Mouse (Mus musculus): ENCODE data around the gene Diaph2. TPM values are rescaled to one million over a fixed set of nuclear protein-coding genes. Genes with fewer than 3 reads are reported as not detected.
"Not testable (repeated sequence)": the region's sequence is repeated elsewhere in the genome, so short reads cannot be mapped to it uniquely, and the experiment has no call there.

The Diaph2 gene
- total RNA-seq, 2 experiments from 2014 or later: 24.9 to 28.7 TPM

DNA sequence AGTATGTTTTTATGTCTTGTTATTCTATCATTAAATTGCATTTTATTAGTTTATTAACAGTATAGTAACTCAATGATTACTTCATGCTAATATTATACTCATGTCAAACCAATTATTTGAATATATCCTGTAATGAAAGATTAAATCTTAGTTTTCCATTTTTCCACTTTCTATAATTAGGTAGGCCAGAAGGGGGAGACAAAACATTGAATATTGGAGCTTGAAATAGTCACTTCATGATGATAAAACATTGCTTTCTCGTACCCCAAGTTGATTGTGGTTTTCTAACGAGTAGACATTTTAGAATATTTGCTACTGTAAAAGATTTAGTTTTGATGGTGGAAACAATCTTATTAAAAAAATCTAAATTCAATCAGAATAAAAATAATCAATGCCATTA, 82.4 kb downstream of the Diaph2 start:
- DNase-seq: no peak

DNA sequence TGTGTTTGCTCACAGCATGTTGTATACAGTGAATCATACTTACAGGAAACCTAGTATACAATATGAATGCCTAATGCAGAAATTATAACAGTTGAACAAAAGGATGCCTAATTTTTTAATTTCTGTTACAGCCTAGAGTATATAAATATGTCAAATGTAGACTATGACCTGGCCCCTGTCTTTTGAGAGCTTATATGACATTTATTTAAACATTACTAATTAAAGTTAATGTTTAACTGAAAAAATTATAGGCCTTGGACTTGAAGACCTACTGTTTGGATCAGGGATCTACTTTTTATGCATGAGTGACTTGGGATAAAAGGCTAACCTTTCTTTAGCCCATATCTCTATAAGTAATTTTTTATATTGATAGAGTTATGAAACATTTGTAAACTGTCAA, 84.3 kb downstream of the Diaph2 start:
- DNase-seq: no peak

DNA sequence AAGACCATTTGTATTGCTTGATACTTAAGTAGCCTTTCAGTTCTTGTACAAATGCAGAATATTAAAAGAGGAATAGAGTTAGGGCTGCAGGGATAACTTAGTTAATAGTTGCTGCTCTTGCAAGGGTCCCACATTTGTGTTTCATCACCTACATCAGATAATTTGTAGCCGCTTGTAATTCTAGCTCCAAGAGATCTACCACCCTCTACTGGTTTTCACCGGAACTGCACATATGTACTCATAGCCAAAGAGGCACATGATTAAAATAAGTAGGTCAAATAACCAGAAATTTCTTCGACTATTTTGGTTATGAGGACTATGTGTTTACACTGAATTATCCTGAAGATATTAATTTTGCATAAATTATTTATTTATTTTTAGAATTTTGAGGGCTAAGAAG, 134.9 kb downstream of the Diaph2 start:
- DNase-seq: no peak

DNA sequence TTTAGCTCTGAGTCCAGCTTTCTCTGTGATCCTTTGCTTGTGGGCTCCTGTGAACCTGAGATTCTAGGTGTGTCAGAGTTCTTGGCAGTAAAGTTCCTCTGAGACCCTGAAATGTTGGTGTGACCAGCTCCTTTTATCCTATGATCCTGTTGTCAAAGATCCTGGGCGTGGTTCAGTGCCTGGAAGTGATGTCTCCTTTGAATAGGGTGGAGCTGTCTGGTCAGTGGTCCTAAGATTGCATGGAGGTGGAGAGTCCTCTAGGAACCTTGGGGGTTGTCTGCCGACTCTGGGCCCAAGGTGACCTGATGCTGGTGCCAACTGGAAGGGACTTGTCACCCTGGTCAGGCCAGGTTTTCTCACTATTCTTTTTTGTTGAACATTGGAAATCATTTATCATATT, 176.3 kb downstream of the Diaph2 start:
- DNase-seq: no peak

DNA sequence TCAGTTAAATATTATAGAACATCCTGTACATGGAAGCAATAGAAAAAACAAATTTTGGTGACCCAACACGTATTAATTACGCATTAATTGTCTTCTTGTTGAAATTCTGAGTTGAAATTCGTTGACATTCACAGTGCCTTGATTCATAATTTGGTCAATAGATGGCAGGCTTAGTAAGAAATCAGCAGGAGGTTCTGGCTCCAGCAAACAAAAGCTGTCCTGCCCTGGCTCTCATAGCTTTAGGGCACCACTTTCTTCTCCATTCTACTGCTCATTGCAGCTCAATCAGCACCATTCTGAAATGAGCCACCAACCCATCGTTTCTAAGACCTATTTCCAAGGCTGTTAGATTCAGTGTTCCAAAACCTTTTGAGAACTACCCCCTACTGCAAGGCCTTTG, 225.3 kb downstream of the Diaph2 start:
- DNase-seq: no peak

DNA sequence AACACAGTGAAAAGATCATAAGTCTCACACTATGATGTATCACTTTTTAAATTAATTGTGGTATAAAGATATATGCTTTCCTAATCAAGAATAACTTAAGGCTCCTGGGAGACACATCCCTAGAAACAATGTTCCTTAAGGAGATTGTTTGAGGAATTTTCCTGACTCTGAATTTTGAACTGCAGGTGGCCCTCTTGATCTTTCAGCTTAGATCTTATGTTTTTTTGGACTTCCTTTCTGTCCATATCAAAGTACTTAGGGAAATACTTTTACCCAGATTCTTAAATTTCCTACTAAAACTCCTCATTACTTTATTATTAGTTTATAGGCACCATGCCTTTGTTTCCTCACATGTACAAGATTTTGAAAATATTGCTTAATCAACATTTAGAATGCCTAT, 258.7 kb downstream of the Diaph2 start:
- DNase-seq: no peak

DNA sequence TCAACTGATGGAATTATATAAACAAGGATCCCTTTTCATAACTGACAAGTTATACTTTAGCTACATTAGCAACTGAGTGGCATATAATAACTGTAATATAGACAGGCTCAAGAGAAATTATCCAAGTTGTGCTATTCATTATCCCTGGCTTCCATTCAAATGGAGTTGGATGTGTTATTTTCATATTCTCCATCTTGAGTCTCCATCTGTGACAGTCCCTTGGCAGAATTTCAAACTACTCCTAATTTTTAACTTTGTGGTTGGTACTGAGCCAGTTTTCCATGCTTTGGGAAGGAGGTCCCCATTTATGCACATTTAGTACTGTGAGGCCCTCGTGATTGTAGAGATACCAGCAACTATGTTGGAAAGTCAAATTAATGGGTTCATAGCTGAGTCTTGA, 270.2 kb downstream of the Diaph2 start:
- DNase-seq: no peak

DNA sequence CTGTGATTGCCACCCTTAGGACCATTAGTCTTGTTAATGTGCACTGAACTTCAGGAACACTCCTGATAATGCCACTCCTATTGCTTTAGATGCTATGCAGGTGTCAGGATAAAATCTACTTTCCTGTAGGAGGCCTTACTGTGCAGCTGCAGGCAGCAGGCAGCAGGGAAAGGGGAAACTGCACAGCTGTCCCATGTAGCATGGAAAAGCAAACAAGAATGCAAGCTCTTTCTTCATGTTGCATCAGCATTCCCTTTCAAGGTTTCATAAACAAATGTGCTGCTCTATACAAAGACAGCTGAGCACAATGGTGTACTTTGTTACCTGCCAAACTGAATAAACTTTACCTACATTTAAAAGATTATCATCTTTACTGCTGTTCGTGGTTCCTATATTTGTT, 295.0 kb downstream of the Diaph2 start:
- no peak for DNase-seq

DNA sequence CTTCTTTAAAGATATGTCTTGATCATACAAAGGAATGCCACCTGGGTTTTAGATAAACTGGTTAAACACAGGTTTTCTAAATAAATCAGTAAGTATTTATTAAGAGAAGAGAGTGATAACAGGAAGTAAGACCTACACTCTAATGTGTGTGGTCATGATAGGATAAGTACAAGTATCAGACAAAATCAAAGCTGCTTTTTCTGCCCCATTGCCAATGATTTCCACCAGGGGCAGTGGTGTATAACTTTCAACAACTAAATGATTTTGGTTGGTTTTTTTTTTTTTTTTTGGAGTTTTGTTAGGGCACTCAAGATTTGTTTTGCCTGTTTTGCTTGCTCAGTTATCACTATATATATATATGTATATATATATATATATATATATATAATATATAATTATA, 399.7 kb downstream of the Diaph2 start:
- DNase-seq: no peak

DNA sequence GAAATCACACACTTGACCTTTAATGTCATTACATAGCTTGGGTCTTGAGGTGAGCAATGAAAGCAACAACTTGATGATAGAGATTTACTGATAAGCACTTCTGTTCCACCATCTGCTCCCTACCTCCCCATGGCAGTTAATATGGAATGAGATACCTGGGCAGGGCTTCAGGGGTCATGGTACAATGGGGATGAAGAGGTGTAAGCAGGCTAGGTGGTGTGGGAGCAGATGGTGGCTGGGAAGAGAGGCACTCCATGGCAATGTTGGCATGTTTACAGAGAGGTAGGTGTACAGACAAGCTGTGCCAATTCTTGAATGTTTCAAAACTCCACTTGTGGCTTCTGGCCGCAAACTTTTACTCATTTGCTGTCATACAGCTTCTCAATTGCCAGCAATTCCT, 402.6 kb downstream of the Diaph2 start:
- DNase-seq: no peak

DNA sequence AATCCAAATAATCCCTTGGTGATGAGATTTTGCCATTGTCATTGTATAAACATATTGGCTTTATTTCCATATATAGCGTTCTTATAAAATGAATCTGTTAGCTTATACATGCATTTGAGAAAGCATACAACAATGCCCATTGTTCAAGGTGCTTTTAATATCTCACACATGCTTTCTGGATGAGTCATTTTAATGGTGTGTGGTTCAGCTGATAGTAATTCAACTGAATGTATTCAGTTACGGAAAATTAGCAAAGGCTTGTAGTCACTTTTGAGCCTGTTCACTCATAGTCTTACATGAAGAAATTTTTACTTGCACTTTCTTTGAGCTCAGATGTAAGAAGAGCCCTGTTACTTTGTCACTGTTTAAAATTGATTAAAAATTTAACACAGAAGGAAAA, 423.6 kb downstream of the Diaph2 start:
- no peak for DNase-seq

DNA sequence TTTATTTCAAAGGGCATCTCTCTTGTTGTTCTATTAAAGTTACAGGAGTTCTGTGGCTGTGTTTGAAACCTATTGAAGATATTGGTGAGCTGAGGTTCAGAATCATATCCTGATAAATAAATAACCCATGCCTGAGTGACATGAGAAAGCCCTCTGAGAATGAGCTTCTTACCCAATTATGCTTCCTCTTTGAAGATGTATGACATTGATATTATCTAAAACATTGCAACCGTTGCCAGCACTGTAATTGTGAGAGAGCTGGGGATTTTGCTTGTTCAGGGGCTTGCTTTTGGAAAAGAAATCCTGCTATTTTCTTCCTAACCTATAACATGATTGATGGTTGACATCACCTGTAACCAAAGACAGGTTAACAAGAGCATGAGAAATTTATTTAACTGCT, 438.3 kb downstream of the Diaph2 start:
- DNase-seq: no peak

DNA sequence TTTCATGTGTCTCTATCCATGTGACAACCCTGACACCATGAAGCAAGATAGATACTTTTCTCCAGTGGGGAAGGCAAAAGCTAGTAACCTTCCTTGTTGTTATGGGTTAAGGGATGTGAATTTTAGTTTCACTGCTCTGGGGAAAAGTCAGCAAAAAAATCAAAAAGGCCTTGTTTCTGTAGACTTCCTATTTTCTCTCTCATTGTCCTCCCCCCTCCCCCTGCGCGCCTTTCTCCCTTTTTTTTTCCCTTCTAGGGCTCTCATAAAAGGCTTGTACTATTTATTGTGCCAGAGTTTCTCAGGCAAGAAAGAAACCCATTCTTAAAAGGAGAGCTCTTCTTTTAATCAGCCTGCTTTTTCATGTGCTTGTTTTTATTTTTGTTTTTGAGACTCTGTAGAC, 438.9 kb downstream of the Diaph2 start:
- no peak for DNase-seq

DNA sequence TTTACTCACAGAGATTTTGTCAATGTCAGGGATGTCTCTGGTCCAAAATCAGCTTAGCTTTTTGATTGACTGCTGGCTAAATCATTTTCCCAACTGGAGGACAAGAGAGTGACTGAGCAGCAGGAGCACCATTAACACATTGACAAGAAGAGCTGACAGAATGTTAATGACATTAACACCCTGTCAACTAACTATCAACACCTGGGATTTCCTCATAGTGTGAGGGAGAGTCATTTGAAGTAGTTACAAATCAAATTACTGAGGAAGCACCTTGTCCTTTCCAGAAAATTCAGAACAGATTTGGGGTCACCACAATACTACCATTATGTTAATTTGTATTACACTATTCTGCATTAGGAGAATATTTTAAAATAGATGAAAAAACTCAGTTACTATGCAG, 439.7 kb downstream of the Diaph2 start:
- no peak for DNase-seq

DNA sequence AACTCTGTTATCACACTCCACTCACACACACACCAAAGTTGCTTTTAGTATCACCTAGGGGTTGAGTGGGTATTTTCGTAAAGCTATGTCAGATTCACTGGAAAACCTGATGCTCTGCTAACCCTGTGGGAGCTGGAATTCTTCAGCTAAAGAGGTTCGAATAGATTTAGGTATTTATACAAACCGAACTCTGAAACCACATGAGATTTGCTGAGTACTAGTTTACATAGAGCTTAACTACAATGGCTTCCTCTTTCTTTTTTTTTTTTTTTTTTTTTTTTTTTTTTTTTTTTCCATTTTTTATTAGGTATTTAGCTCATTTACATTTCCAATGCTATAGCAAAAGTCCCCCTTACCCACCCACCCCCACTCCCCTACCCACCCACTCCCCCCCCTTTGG, 447.9 kb downstream of the Diaph2 start:
- not testable (repeated sequence) for DNase-seq

DNA sequence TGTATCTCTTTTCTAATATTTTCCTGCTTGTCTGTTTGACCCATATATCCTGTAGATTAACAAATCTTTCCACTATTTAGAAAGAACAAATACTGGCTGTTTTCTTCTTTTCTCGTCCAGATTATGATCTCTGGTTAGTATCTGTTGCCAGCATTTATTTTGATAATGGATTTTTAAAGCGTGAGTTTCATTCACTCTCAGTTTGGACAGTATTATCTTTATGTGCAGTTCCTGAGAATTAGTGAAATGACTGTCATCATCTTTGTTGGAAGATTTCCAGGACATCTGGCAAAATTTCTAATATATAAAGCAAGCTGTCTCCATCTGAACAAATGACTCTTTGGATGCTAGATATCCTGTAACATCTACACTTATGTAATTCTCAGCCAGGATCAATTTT, 455.7 kb downstream of the Diaph2 start:
- DNase-seq: no peak

DNA sequence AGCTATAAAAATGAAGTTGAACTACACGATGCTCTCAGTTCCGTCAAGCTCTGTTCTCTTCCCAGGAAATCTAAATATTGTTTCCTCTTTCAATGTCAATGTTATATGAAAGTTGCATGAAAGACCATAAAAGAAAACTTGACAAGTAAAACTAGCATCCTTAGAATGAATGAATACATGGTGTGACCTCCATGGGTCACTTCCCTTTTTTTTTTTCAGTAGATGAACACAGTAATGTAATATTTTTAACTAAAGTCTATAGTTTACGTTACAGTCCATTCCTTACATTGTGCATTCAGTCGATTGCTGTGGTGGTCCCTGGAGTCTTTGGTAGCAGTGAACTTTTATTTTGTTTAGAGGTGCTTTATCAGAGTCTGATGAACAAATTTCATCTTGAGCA, 462.7 kb downstream of the Diaph2 start:
- DNase-seq: no peak

DNA sequence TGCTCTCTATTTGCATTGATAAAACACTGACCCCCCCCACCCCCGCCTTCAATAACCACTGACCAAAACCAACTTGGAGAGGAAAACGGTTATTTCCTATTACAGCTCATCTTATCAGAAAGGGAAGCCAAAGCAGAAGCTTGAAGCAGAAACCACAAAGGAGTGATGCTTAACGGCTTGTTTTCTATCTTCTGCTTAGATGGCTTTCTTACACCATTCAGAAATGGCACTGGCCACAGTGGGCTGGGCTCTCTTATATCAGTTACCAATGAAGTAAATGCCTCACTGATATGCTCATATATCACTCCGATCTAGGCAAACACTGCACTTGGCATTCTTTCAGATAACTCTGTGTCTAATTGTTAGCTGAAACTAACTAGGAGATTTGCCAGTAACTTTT, 463.2 kb downstream of the Diaph2 start:
- DNase-seq: no peak

DNA sequence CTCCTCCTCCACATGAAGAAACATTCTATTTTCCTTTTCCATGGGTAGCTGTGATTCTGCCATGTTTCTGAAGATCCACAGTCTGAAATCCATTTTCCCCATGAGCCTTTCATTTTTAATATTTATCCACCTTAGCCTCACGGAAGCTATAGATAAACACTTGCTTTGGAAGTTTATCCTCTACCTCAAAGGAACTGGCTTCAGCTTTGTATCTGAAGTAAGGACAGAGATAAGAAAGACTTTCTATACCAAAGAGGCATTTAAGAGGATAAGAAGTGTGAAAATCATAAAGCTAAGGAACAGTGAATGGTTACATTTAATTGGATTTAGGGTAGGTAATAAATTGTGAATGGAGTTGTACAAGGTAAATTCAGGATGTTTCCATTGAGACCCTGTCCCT, 480.5 kb downstream of the Diaph2 start:
- DNase-seq: no peak

DNA sequence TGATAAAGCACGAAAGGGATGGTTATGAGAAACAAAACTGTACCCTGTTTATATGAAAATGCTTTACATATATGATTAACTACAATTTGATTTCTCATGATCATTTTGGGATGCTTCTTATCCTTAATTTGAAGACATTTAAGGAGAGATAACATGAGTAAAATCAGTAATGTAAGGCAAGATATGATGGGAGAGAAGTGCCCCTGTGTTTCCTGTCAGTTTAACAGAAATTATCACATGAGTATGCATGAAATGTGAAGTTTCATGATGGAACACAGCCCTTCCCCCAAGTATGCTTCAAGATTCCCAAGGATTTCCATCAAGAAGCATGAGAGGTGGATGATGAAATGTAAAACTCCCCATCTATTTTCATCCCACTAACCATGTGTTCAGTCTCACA, 485.6 kb downstream of the Diaph2 start:
- DNase-seq: no peak

DNA sequence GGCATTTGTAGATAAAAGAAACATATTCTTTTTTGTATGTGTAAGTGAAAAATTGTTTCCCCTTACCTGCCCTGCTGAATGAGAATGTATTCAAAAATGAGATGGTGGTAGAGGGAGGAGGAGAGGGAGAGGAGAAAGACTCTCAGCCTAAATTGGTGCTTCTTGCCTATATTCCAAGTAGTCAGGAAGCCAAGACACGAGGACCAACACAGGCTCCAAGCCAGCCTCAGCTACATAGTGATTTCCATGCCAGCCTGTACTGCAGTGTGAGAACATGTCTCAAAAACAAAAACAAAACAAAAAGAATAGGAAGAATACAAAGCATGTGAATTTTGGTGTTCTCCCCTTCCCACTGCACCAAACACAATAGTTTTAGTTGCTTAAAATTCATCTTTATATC, 497.1 kb downstream of the Diaph2 start:
- DNase-seq: peak in 1 of 2 experiments; percentile 1

DNA sequence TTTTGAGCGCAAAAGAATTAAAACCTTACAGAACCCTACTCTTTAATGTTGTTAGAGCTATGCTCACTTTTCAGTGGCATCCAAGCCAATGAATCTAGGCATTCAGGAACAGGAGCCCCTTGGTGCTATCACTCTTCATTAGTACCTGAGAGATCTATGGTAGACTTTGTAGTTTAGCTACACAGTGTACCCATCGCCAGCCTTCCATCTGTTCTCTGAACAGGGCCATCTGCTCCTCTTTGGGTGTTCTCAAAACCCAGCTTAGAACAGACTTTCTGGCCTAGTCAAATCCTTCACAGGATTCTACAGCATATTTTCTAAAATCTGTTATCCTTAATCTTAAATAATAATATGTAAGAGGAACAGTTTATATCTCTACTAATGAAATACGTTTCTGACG, 504.1 kb downstream of the Diaph2 start:
- DNase-seq: peak; percentile 56

DNA sequence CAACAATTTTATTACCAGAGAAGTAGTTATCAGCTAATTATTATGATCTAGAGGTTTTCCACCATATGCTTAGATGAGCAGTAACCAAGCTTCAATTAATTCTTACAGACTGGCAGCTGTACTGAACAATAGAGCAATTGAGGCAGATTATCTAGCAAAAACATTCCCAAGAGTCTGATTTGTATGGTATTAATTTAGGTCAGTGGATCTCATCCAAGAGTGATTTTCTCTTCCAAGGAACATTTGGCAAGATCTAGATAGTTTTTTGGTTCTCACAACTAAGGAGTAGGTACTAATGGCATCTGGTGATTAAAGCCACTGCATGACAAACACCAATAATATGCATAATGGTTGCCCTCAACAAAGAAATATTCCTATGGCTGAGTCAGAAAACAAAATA, 516.2 kb downstream of the Diaph2 start:
- no peak for DNase-seq

DNA sequence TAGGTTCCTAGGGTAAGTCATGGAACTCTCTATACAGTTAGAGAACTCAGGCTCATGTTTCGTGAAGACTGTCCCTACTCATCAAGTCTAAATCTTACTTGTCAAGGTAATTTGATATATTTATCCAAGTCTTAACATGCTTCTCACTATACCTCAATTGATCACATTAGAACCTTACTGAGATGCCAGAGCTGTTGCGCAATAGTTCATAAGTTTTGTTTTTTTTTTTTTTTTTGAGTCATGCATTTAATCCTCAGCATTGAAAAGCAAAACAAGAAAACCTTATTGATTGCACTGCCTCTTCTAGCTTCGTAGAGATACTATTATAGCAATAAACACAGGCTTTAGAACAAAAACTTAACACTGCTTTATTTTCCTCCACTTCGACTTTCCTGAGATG, 529.6 kb downstream of the Diaph2 start:
- no peak for DNase-seq

DNA sequence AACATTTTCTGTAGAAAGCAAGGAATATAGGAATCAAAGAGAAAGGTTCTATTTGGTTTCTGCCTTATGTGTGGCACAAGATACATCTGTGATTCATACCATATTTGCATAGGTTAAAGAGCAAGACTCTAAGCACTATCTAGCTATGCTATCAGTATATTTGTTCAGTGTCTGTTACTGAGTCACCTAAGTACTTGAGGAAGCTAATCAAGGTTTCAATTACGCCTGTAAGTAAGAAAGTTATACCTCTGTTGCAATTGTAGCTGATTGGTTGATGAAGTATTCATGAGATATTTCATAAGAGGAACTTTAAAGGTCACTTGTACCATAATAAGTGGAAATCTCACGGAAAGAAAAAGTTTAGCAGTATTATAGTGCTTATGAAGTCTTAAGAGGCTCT, 531.9 kb downstream of the Diaph2 start:
- DNase-seq: no peak

DNA sequence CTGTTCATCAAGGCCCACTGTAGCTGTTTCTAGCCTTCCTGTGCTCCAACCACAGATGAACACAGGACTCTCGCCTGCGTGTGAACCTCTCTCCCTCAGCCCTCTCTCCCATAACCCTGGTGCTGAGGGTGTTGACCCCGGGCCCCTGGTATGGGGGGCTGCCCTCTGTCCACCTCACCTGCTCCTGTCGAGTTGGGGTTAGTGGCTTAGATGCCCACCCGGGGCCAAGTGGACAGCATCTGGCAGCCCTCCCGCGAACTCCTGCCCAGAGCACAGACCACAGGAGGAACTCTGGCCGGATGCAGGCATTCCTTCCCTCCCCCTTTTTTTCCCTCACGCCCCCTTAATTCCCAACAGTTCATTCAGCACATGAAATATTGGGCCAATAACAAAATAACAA, 537.5 kb downstream of the Diaph2 start:
- no peak for DNase-seq
